Mouse (Mus musculus): ENCODE data around the gene H2-M10.6. TPM values are rescaled to one million over a fixed set of nuclear protein-coding genes. Genes with fewer than 3 reads are reported as not detected.
"Not testable (repeated sequence)": the region's sequence is repeated elsewhere in the genome, so short reads cannot be mapped to it uniquely, and the experiment has no call there.

Gene H2-M10.6
- not detected in 2 replicates for polyA plus RNA-seq (2014; fragmentation: Nextera tagmentation; extraction: Ambion mirVana)

DNA sequence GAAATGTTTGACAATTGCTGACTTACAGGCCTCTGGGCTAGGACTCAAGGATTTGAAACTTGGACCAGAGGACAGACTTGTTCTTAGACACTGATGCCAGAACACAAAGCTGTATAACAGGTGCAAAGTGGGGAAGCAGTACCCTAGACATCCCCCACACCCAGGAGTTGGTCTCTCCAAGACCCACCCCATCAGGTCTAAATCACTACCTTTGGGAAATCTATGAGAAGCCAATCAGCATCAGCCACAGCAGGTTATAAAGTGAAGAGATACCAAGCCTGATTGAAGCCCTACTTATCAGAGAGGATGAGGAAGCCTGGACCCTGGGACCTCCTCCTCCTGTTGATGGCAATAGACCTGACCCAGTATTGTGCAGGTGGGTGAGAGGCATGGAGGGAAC lies at the start of gene H2-M10.6:
Gene H2-M10.6, plus strand, starts transcription at position 301 of the 400 bp plus-strand sequence.
- no peak for ATAC-seq (ENCODE audit: low FRiP score)
- H3K27me3 ChIP-seq (ENCODE audit: control insufficient read depth, insufficient read depth, low read length), result no peaks in the 10 kb centered on the region

DNA sequence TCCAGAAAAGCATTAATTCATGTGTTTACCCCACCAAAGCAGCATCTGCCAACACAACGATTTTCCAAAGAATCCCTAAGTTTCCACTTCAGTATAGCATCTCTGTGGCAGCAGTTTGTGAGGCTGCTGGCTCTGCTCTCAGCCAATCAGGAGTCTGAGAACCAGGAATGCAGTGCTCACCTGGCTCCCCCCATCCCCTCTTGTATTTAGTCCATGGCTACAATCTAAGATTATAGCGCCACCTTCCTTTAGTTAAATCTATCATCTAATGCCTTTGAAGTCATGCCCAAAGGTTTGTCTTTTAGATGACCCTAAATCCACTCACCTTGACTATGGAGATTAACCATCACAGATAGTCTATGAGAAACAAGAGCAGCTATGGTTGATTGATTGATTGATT lies 48.2 kb upstream of the H2-M10.6 start:
- ATAC-seq (ENCODE audit: low FRiP score) (no peak), DNase-seq (ENCODE audit: low spot score) (no peak)
- WGBS, result 55% methylated on average over 2 of the region's 2 CpGs
- no peaks in the 10 kb centered on the region for H3K27me3 ChIP-seq (ENCODE audit: control insufficient read depth, insufficient read depth, low read length)
- H3K36me3 ChIP-seq (ENCODE audit: control insufficient read depth, insufficient read depth, low read length), result no peaks in the 10 kb centered on the region
- no peak overlapping the region for H3K27ac ChIP-seq (ENCODE audit: low read depth, low read length)
- H3K9ac ChIP-seq (ENCODE audit: low read depth, low read length), result no peak overlapping the region
- H3K4me2 ChIP-seq (replicated peaks; ENCODE audit: low read depth, low read length), result no peak overlapping the region
- no peaks in the 10 kb centered on the region for H3K9me3 ChIP-seq (ENCODE audit: control insufficient read depth, low read length)
- H3K4me3 ChIP-seq (ENCODE audit: low read depth, low read length), result no peak overlapping the region
- no peaks in the 10 kb centered on the region for H3K4me1 ChIP-seq (replicated peaks; ENCODE audit: control insufficient read depth, insufficient read depth, low read length)

More for the DNA sequence above, at the start of gene H2-M10.6:
- no peaks in the 10 kb centered on the region for H3K4me1 ChIP-seq (replicated peaks; ENCODE audit: control insufficient read depth, insufficient read depth, low read length)
- no peak for DNase-seq (ENCODE audit: low spot score)
- no peaks in the 10 kb centered on the region for H3K36me3 ChIP-seq (ENCODE audit: control insufficient read depth, insufficient read depth, low read length)
- H3K27ac ChIP-seq (ENCODE audit: low read depth, low read length), result no peak within 1 kb of the TSS
- H3K4me2 ChIP-seq (replicated peaks; ENCODE audit: low read depth, low read length), result no peak within 1 kb of the TSS
- H3K9me3 ChIP-seq (ENCODE audit: control insufficient read depth, low read length), result no peaks in the 10 kb centered on the region
- H3K9ac ChIP-seq (ENCODE audit: low read depth, low read length), result no peak within 1 kb of the TSS
- H3K4me3 ChIP-seq (ENCODE audit: low read depth, low read length), result no peak within 1 kb of the TSS

- not testable (repeated sequence) for H3K36me3 ChIP-seq (ENCODE audit: control insufficient read depth, insufficient read depth, low read length); H3K4me2 ChIP-seq (replicated peaks; ENCODE audit: low read depth, low read length); H3K27ac ChIP-seq (ENCODE audit: low read depth, low read length); ATAC-seq (ENCODE audit: low FRiP score); H3K27me3 ChIP-seq (ENCODE audit: control insufficient read depth, insufficient read depth, low read length); H3K9me3 ChIP-seq (ENCODE audit: control insufficient read depth, low read length); H3K9ac ChIP-seq (ENCODE audit: low read depth, low read length); H3K4me3 ChIP-seq (ENCODE audit: low read depth, low read length); H3K4me1 ChIP-seq (replicated peaks; ENCODE audit: control insufficient read depth, insufficient read depth, low read length)
- peak; percentile 8 for DNase-seq (ENCODE audit: low spot score)
- WGBS, result 35% methylated on average over 2 of the region's 2 CpGs
Measured at GRCm38 (mm10) chr17:36764244-36764643, 47.7 kb upstream of the H2-M10.6 start.

DNA sequence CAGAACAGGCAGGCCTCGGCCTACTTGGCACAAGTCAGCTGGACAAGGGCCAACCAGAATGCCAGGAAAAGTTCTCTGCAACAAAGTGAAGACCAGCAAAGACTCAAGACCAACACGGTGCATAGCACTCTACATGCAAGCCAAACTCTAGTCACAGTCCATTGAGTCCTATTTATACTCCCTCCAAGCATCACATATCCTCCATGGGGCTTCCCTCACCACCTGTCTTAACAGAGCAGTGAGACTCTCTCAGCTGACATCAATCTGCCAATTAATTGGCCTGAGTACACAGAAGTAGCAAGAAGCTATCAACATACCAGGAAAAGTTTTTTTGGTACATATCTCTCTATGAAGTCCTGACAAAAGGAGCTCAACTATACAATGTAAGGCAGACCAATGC lies 46.6 kb upstream of the H2-M10.6 start:
- H3K27ac ChIP-seq (ENCODE audit: low read depth, low read length); H3K27me3 ChIP-seq (ENCODE audit: control insufficient read depth, insufficient read depth, low read length); H3K4me3 ChIP-seq (ENCODE audit: low read depth, low read length); H3K9ac ChIP-seq (ENCODE audit: low read depth, low read length); DNase-seq (ENCODE audit: low spot score); H3K4me1 ChIP-seq (replicated peaks; ENCODE audit: control insufficient read depth, insufficient read depth, low read length); H3K36me3 ChIP-seq (ENCODE audit: control insufficient read depth, insufficient read depth, low read length); ATAC-seq (ENCODE audit: low FRiP score); H3K4me2 ChIP-seq (replicated peaks; ENCODE audit: low read depth, low read length); H3K9me3 ChIP-seq (ENCODE audit: control insufficient read depth, low read length): not testable (repeated sequence)
- WGBS, result 81% methylated on average over 2 of the region's 2 CpGs

DNA sequence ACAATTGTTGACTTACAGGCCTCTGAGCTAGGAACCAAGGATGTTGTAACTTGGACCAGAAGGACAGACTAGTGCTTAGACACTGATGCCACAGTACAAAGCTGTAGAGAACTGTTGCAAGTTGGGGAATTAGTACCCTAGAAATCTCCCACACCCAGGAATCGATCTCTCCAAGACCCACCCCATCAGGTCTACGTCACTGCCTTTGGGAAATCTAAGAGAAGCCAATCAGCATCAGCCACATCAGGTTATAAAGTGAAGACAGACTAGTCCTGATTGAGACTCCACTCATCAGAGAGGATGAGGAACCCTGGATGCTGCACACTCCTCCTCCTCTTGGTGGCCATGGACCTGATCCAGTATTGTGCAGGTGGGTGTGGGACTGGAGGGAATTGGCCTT lies 39.4 kb upstream of the H2-M10.6 start, which contains the start of gene H2-M10.5:
Gene H2-M10.5, plus strand, starts transcription at position 301 of the 400 bp plus-strand sequence.
- ATAC-seq (ENCODE audit: low FRiP score); H3K36me3 ChIP-seq (ENCODE audit: control insufficient read depth, insufficient read depth, low read length); H3K9me3 ChIP-seq (ENCODE audit: control insufficient read depth, low read length); H3K27ac ChIP-seq (ENCODE audit: low read depth, low read length); H3K4me1 ChIP-seq (replicated peaks; ENCODE audit: control insufficient read depth, insufficient read depth, low read length); H3K27me3 ChIP-seq (ENCODE audit: control insufficient read depth, insufficient read depth, low read length); DNase-seq (ENCODE audit: low spot score); H3K9ac ChIP-seq (ENCODE audit: low read depth, low read length); H3K4me2 ChIP-seq (replicated peaks; ENCODE audit: low read depth, low read length); H3K4me3 ChIP-seq (ENCODE audit: low read depth, low read length): not testable (repeated sequence)
- 80% methylated on average over 2 of the region's 2 CpGs for WGBS

- no peak overlapping the region for H3K9ac ChIP-seq (ENCODE audit: low read depth, low read length)
- no peak overlapping the region for H3K4me3 ChIP-seq (ENCODE audit: low read depth, low read length)
- no peaks in the 10 kb centered on the region for H3K4me1 ChIP-seq (replicated peaks; ENCODE audit: control insufficient read depth, insufficient read depth, low read length)
- H3K27me3 ChIP-seq (ENCODE audit: control insufficient read depth, insufficient read depth, low read length), result no peaks in the 10 kb centered on the region
- no peak overlapping the region for H3K27ac ChIP-seq (ENCODE audit: low read depth, low read length)
- ATAC-seq (ENCODE audit: low FRiP score), result no peak
- no peak for DNase-seq (ENCODE audit: low spot score)
- H3K9me3 ChIP-seq (ENCODE audit: control insufficient read depth, low read length), result no peaks in the 10 kb centered on the region
- WGBS, result 80% methylated on average over 3 of the region's 3 CpGs
- no peaks in the 10 kb centered on the region for H3K36me3 ChIP-seq (ENCODE audit: control insufficient read depth, insufficient read depth, low read length)
- H3K4me2 ChIP-seq (replicated peaks; ENCODE audit: low read depth, low read length), result no peak overlapping the region
Measured at GRCm38 (mm10) chr17:36781533-36781932, 30.4 kb upstream of the H2-M10.6 start.

- DNase-seq (ENCODE audit: low spot score) (peak; percentile 44), ATAC-seq (ENCODE audit: low FRiP score) (0 out of 2 replicates have a peak, but pooled peaks have one; percentile 30)
- 41% methylated on average over 1 of the region's 1 CpGs for WGBS
- not testable (repeated sequence) for H3K27me3 ChIP-seq (ENCODE audit: control insufficient read depth, insufficient read depth, low read length); H3K4me1 ChIP-seq (replicated peaks; ENCODE audit: control insufficient read depth, insufficient read depth, low read length); H3K4me2 ChIP-seq (replicated peaks; ENCODE audit: low read depth, low read length); H3K9me3 ChIP-seq (ENCODE audit: control insufficient read depth, low read length); H3K9ac ChIP-seq (ENCODE audit: low read depth, low read length); H3K27ac ChIP-seq (ENCODE audit: low read depth, low read length); H3K4me3 ChIP-seq (ENCODE audit: low read depth, low read length); H3K36me3 ChIP-seq (ENCODE audit: control insufficient read depth, insufficient read depth, low read length)
Measured at GRCm38 (mm10) chr17:36786483-36786886, 25.5 kb upstream of the H2-M10.6 start.

- no peaks in the 10 kb centered on the region for H3K36me3 ChIP-seq (ENCODE audit: control insufficient read depth, insufficient read depth, low read length)
- H3K27ac ChIP-seq (ENCODE audit: low read depth, low read length), result no peak overlapping the region
- no peaks in the 10 kb centered on the region for H3K27me3 ChIP-seq (ENCODE audit: control insufficient read depth, insufficient read depth, low read length)
- no peak overlapping the region for H3K4me3 ChIP-seq (ENCODE audit: low read depth, low read length)
- no peak overlapping the region for H3K9ac ChIP-seq (ENCODE audit: low read depth, low read length)
- H3K4me1 ChIP-seq (replicated peaks; ENCODE audit: control insufficient read depth, insufficient read depth, low read length), result no peaks in the 10 kb centered on the region
- WGBS, result 77% methylated on average over 2 of the region's 2 CpGs
- ATAC-seq (ENCODE audit: low FRiP score) (no peak), DNase-seq (ENCODE audit: low spot score) (no peak)
- H3K4me2 ChIP-seq (replicated peaks; ENCODE audit: low read depth, low read length), result no peak overlapping the region
- no peaks in the 10 kb centered on the region for H3K9me3 ChIP-seq (ENCODE audit: control insufficient read depth, low read length)
Measured at GRCm38 (mm10) chr17:36788351-36788750, 23.6 kb upstream of the H2-M10.6 start.

GRCm38 (mm10) chr17:36788801-36789200 lies 23.2 kb upstream of the H2-M10.6 start:
- H3K9me3 ChIP-seq (ENCODE audit: control insufficient read depth, low read length); H3K36me3 ChIP-seq (ENCODE audit: control insufficient read depth, insufficient read depth, low read length); H3K27ac ChIP-seq (ENCODE audit: low read depth, low read length); H3K9ac ChIP-seq (ENCODE audit: low read depth, low read length); H3K4me3 ChIP-seq (ENCODE audit: low read depth, low read length); H3K4me1 ChIP-seq (replicated peaks; ENCODE audit: control insufficient read depth, insufficient read depth, low read length); H3K4me2 ChIP-seq (replicated peaks; ENCODE audit: low read depth, low read length); H3K27me3 ChIP-seq (ENCODE audit: control insufficient read depth, insufficient read depth, low read length): not testable (repeated sequence)
- ATAC-seq (ENCODE audit: low FRiP score), result peak; percentile 69; the same call in 1 of the 2 replicates
- peak; percentile 81 for DNase-seq (ENCODE audit: low spot score)
